Mouse (Mus musculus) CH12.LX (cell line): ENCODE measurements around the gene Sergef.

Experiments
- ETS1 ChIP-seq: conservative IDR thresholded peaks from 2 replicates; pipeline ENCODE4 v1.6.1; 2012; ENCODE audit warnings: low read depth, mild to moderate bottlenecking, inconsistent platforms, low read length, improper control_type of control experiment, moderate library complexity
- KAT2A ChIP-seq: IDR thresholded peaks from 2 replicates; pipeline ENCODE4 v1.6.1; 2012; ENCODE audit warnings: low read length, improper control_type of control experiment, inconsistent platforms; ENCODE audit not compliant: insufficient replicate concordance

DNA sequence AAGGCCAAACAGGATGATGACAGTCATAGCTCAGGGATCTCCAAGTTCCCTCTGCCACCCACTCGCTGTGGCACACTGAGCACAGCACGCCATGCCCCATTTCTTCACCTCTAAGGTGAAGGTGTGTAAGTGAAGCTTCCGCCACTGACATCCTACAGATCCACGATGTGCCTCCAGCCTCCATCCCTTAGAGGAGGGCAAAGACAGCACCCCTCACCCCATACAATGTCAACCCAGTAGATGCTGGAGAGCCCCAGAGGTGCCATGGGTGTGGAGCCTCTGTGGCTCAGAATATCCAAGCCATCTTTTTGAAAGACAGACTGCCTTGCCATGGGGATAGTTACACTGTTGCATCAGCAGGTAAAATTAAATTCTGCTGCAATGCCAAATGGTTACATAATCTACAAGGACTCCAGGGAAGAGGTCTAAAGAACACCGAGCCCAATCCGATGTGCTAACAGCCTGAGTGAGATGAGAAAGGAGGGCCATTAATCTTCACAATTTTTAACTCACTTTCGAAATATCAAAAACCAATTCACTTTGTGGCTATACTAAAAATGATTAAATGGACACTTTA lies 23.1 kb downstream of the Sergef start:
- no peak for TF ChIP-seq ETS1
- no peak for TF ChIP-seq KAT2A
